Mouse (Mus musculus) thymus, adult 2 months (tissue): ENCODE results near the gene Esyt1.

Experiments used
- CTCF ChIP-seq: fragments of 200-500 bp; IDR thresholded peaks from 2 replicates; pipeline ENCODE4 v1.5.1; 2012; ENCODE audit warnings: mild to moderate bottlenecking, control low read depth, low read length, moderate library complexity, borderline replicate concordance; ENCODE audit not compliant: control insufficient read depth, poor library complexity, insufficient read depth; ENCODE audit errors: extremely low read depth
- POLR2A ChIP-seq: fragments of 200-500 bp; IDR thresholded peaks from 2 replicates; pipeline ENCODE4 v1.6.1; 2012; ENCODE audit warnings: mild to moderate bottlenecking, low read length, control low read depth, moderate library complexity; ENCODE audit not compliant: control insufficient read depth, poor library complexity, insufficient read depth; ENCODE audit errors: extremely low read depth

GRCm38 (mm10) chr10:128493319-128493694, 32.4 kb downstream of the Esyt1 start:
- TF ChIP-seq POLR2A (no peak), CTCF (no peak)
